Mouse (Mus musculus) C2C12 (cell line): ENCODE measurements around the gene Ano10. TPM values are rescaled to one million over a fixed set of nuclear protein-coding genes. Genes with fewer than 3 reads are reported as not detected.
A peak's percentile ranks its signal among the peaks of the same experiment; 100 is the strongest.

Experiments used
- H3K27me3 ChIP-seq: one replicate; pipeline ENCODE4 v1.6.1; 2011; ENCODE audit not compliant: control insufficient read depth, insufficient read depth, insufficient read length
- H3K36me3 ChIP-seq: one replicate; pipeline ENCODE4 v1.6.1; 2011; ENCODE audit not compliant: control insufficient read depth, insufficient read depth
- H3K4me3 ChIP-seq: one replicate; pipeline ENCODE4 v1.5.1; 2011; ENCODE audit warnings: mild to moderate bottlenecking, control low read depth; ENCODE audit not compliant: poor library complexity, insufficient read depth, severe bottlenecking
- H3K79me2 ChIP-seq: one replicate; pipeline ENCODE4 v1.6.1; 2011; ENCODE audit not compliant: control insufficient read depth, insufficient read depth
- H3K79me3 ChIP-seq: one replicate; pipeline ENCODE4 v1.6.1; 2011; ENCODE audit warnings: low read depth, control low read depth
- H3ac ChIP-seq: one replicate; pipeline ENCODE3; 2011; ENCODE audit warnings: low read depth; ENCODE audit not compliant: control insufficient read depth, insufficient read length
- CEBPB ChIP-seq: IDR thresholded peaks from one replicate; pipeline ENCODE4 v1.6.1; 2011; ENCODE audit warnings: low read depth, mild to moderate bottlenecking, control low read depth, moderate library complexity
- CTCF ChIP-seq: IDR thresholded peaks from one replicate; pipeline ENCODE4 v1.5.1; 2011; ENCODE audit not compliant: control insufficient read depth, insufficient read depth, insufficient read length
- FOSL1 ChIP-seq: IDR thresholded peaks from one replicate; pipeline ENCODE4 v1.8.0; 2011; ENCODE audit warnings: mild to moderate bottlenecking, low read length; ENCODE audit not compliant: poor library complexity, insufficient read depth, severe bottlenecking
- MAX ChIP-seq: IDR thresholded peaks from one replicate; pipeline ENCODE4 v1.6.1; 2011; ENCODE audit warnings: mild to moderate bottlenecking, control low read depth
- MYOD1 ChIP-seq: IDR thresholded peaks from one replicate; pipeline ENCODE4 v1.6.1; 2011; ENCODE audit warnings: low read depth; ENCODE audit not compliant: control insufficient read depth, insufficient read length
- MYOG ChIP-seq: IDR thresholded peaks from one replicate; pipeline ENCODE4 v1.6.1; 2011; ENCODE audit not compliant: control insufficient read depth, insufficient read length; ENCODE audit errors: extremely low read depth
- USF1 ChIP-seq: IDR thresholded peaks from one replicate; pipeline ENCODE4 v1.6.1; 2011; ENCODE audit warnings: low read depth, mild to moderate bottlenecking, control low read depth, moderate library complexity
- polyA plus RNA-seq: library from polyadenylated mRNA; unstranded; fragments of >200 nt; fragmentation: generic; extraction: Trizol; gene quantifications from one replicate; pipeline ENCODE4 v1.2.1, GENCODE M21; 2012; ENCODE audit warnings: missing spikeins

The Ano10 gene
- polyA plus RNA-seq, 1 experiment, result 36.0 TPM

- no peaks in the 10 kb centered on the region for H3K79me3 ChIP-seq
- no peaks in the 10 kb centered on the region for H3K27me3 ChIP-seq
- TF ChIP-seq FOSL1, result no peak
- no peak for TF ChIP-seq MYOG
- TF ChIP-seq USF1, result peak; percentile 33
- no peak for TF ChIP-seq CTCF
- TF ChIP-seq MAX, result no peak
- peak; percentile 47 for TF ChIP-seq CEBPB
- TF ChIP-seq MYOD1, result peak; percentile 66
- H3K4me3 ChIP-seq, result no peak overlapping the region
- H3K79me2 ChIP-seq, result no peaks in the 10 kb centered on the region
- H3ac ChIP-seq, result no peak overlapping the region
- peaks cover 18% of the 10 kb centered on the region for H3K36me3 ChIP-seq
These were observed 18.1 kb downstream of the Ano10 start for GRCm38 (mm10) chr9:122276134-122276533.

DNA sequence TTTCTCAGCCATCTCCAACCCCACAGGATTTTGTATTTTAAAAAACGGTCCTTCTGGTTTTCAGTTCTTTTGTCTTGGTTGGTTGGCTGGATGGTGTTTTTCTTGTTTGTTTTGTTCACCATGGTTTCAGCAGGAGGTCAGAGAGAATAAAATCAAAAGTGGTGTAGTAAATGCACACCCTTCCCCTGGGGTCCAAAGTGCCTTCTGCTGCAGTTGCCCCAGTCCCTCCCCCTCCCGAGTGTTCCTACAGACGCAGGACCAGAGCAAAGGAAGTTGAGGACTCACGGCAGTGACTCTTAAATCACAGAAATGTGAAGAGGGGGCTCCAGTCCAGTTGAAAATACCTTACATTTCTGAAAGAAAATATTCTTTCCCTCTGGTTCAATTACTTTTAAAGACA, 19.9 kb downstream of the Ano10 start:
- Histone ChIP-seq H3K79me3 (no peaks in the 10 kb centered on the region), H3ac (no peak overlapping the region), H3K27me3 (no peaks in the 10 kb centered on the region), H3K79me2 (no peaks in the 10 kb centered on the region), H3K4me3 (no peak overlapping the region), H3K36me3 (peaks cover 18% of the 10 kb centered on the region)
- TF ChIP-seq MAX (no peak), FOSL1 (no peak), CEBPB (no peak), MYOG (no peak), MYOD1 (no peak), USF1 (no peak), CTCF (no peak)

DNA sequence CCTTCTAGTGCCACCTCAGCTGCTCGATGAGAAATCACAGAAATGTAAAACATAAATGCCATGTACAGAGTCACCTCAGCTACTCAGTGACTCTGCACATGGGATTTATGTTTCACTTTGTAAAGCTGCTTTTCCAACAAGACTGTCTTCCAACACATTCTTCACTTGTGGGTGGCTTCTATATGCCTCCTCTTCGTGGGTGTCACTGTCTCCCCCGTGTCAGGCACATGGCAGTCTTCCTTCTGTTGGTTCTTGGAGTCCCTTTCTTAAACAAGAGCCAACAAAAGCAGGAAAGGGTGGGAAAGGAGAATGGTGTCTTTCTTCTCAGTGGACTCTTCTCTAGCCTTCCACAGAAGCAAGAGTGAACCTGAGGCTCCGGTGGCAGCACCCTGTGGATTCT, 20.3 kb downstream of the Ano10 start:
- H3K36me3 ChIP-seq, result peaks cover 18% of the 10 kb centered on the region

GRCm38 (mm10) chr9:122271866-122272265, 22.4 kb downstream of the Ano10 start:
- H3K79me3 ChIP-seq, result no peaks in the 10 kb centered on the region
- no peak overlapping the region for H3K4me3 ChIP-seq
- H3ac ChIP-seq, result no peak overlapping the region
- no peaks in the 10 kb centered on the region for H3K79me2 ChIP-seq
- no peaks in the 10 kb centered on the region for H3K27me3 ChIP-seq
- TF ChIP-seq MYOG (no peak), FOSL1 (no peak), MAX (no peak), CTCF (no peak), CEBPB (no peak), MYOD1 (no peak), USF1 (no peak)
- H3K36me3 ChIP-seq, result peaks cover 18% of the 10 kb centered on the region

More for the DNA sequence above, 20.3 kb downstream of the Ano10 start:
- Histone ChIP-seq H3ac (no peak overlapping the region), H3K79me3 (no peaks in the 10 kb centered on the region), H3K79me2 (no peaks in the 10 kb centered on the region), H3K4me3 (no peak overlapping the region), H3K27me3 (no peaks in the 10 kb centered on the region)
- TF ChIP-seq MAX, result no peak
- TF ChIP-seq USF1, result no peak
- TF ChIP-seq CEBPB, result no peak
- no peak for TF ChIP-seq MYOD1
- no peak for TF ChIP-seq MYOG
- TF ChIP-seq CTCF, result no peak
- TF ChIP-seq FOSL1, result no peak

DNA sequence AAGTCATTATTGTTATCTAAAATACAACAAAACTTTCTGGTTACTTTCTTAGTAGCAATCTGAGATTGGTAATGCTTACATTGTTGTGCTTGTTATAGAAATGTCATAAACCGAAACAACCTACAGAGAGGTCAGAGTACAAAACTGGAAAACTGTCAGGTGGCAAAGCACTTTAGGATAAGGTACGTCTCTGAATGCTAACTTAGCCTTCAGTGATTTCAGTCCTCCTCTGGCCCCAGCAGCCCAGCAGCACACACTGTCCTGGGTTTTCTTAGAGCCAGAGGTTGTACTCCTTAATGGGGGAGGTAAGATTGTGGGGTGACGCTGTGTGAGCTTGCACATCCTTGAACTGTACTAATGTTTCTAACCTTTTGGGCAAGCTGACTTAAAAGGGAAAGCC, 22.9 kb downstream of the Ano10 start:
- Histone ChIP-seq H3ac (no peak overlapping the region), H3K79me2 (no peaks in the 10 kb centered on the region), H3K27me3 (no peaks in the 10 kb centered on the region), H3K36me3 (peaks cover 18% of the 10 kb centered on the region), H3K4me3 (no peak overlapping the region), H3K79me3 (no peaks in the 10 kb centered on the region)
- TF ChIP-seq FOSL1, result no peak
- no peak for TF ChIP-seq CEBPB
- no peak for TF ChIP-seq MYOG
- TF ChIP-seq MAX, result no peak
- no peak for TF ChIP-seq USF1
- no peak for TF ChIP-seq CTCF
- TF ChIP-seq MYOD1, result no peak

- no peak overlapping the region for H3ac ChIP-seq
- H3K36me3 ChIP-seq, result peaks cover 18% of the 10 kb centered on the region
- TF ChIP-seq CTCF, result no peak
- TF ChIP-seq MYOD1, result no peak
- TF ChIP-seq USF1, result no peak
- TF ChIP-seq FOSL1, result no peak
- TF ChIP-seq MAX, result no peak
- no peak for TF ChIP-seq CEBPB
- no peak for TF ChIP-seq MYOG
- H3K79me3 ChIP-seq, result no peaks in the 10 kb centered on the region
- no peak overlapping the region for H3K4me3 ChIP-seq
- H3K27me3 ChIP-seq, result no peaks in the 10 kb centered on the region
- no peaks in the 10 kb centered on the region for H3K79me2 ChIP-seq
These were observed 23.3 kb downstream of the Ano10 start for GRCm38 (mm10) chr9:122270913-122271312.
